Mouse (Mus musculus) adrenal gland, postnatal 4 days (tissue): ENCODE measurements at regions not wholly inside any gene's neighbourhood (a gene's known extent, or its start where the extent isn't known, plus 50 kb on each side); places are given as distances from the start of the nearest gene placed in this dataset.

Source experiments
- DNase-seq, 2 experiments: peaks; one replicate each; pipeline ENCODE4 v3.0.0; 2021 to 2022; ENCODE audit warnings: low spot score in 2 of 2, mixed read lengths in 2 of 2

DNA sequence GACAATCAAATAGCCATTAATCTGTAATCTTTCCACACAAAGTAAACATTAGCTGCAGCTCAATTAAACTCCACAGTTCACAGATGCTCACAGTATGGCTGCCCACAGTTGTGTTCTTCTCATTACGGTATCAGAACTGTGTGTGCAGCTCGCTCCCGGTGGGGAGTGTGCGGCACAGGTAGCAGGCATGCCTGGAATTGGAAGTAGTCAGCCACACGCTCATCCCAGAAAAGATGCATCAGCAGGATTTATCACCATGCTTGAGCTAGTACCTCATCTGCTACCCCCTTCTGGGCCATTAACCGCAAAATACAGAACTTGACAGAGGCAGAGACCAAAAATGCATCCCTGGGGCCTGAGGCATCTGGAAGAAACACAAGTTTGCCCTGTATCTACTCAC lies 437.8 kb downstream of the Adam3 start:
- no peak for DNase-seq

DNA sequence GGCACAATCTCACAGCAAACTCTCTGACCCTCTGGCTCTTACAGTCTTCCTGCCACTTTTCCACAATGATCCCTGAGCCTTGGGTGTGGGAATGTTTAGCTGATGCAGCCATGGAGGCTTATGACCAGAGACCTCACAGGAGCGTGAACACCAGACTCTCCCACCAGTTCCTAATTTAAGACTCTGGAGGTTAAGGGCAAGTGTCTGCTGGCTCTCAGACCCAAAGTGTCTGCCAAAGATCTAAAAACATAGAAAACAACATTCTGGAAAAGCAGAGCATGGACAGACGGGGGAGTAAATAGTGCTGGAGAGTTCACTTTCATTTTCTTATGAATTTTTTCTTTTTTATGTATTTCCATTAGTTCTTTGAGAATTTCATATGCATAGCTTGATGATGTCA lies 440.7 kb downstream of the Adam3 start:
- DNase-seq: no peak

DNA sequence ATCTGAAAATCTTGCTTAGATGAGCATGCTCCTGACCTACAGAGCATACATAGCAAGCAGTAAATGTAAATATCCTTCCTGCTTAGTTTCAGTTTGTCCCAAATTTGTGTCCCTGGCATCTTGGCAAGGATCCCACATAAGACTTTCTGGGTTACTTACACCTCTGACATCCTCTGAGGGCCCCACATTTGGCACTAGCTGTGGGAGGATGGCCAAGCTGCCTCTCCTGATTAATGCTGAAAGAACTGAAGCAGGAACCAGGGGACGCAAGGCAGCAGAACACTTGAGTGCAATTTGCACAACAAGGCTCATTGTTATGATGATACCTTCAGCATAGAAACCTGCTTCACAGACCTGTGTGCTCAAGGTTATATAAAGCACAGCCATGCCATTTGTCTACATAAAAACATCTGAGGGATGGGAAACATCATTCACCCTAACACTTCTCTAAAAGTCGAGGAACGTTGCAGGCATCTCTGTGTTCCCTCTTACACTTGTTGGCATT lies 441.7 kb downstream of the Adam3 start:
- no peak for DNase-seq

DNA sequence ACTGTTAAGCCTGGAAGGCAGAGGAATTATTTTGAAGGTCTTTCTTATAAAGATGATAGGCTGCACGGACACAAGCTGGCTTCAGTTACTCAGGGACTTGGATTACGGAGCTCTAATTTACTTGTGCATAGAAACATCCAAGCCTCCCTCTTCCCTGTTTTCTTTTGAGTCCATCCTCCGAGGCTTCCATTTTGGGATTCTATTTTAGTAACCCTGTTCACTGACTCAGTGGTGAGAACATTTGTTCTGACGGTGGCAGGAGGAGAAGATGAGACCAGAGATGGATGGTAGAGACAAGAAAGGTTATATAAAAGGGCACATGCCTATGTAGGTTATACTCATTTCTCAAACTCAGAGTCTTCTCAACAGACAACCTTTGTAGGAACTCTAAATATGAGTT lies 445.4 kb downstream of the Adam3 start:
- DNase-seq: no peak

DNA sequence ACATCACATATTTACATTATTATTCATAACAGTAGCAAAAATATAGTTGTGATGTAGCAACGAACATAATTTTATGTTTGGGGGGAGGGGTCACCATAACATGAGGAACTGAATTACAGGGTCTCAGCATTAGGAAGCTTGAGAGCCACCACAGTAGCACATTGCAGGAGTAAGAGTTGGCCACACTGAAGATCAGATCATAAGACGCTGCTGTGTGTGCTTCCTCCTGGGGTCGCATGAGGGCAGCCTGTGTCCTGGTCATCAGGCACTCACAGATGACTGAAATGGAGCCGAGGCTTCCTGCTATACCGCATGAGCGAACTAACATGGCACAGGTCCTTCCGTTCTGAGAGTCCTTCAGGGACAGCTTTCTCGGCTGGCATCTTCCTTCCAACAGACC lies 447.3 kb downstream of the Adam3 start:
- DNase-seq: no peak

DNA sequence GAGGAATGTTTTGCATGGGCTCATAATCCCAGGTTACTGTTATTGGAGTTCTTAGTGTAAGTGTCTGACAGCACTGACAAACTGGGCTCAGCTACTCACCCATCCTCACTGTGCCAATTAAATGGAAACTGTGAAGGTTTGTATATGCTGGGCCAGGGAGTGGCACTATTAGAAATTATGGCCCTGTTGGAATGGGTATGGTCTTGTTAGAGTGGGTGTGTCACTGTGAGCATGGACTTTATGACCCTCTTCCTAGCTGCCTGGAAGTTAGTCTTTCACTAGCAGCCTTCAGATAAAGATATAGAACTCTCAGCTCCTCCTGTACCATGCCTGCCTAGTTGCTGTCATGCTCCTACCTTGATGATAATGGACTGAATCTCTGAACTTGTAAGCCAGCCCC lies 464.3 kb downstream of the Adam3 start:
- DNase-seq: no peak

DNA sequence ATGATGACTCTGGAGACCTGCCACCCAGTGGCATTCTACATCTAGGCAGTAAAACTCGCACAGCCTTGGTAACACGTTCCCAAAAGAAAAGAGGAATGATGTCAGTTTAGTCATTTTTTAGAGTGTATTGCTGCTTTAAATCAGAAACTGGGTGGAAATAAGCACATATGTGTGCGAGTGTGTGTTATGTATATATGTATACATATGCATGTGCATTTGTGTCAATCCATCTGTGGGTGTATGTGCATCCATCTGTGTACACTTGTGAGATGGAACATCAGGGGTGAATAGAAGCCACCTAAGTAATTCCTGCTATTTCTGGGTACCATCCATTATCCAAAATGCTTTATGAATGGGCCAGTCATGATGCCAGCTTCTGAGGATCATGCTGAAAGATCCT lies 467.0 kb downstream of the Adam3 start:
- DNase-seq: no peak

DNA sequence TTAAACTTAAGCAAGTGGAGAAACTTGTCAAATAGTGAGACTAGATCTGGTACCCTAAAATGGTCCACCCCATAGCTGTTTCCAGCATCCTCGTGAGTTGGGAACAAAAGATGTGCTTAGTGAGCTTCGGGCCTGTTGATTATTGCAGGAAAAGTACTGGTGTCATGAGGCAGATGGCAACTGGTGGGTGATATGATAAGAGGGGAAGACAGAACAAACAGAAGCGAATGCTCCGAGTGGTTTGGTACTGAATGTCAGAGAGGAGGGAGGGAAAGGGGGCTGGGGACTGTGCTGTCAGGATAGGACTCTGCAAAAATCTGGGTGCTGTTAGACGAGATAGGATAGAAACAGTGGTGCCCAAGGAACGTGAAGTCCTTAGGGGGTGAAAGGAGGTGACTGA lies 483.4 kb downstream of the Adam3 start:
- no peak for DNase-seq

DNA sequence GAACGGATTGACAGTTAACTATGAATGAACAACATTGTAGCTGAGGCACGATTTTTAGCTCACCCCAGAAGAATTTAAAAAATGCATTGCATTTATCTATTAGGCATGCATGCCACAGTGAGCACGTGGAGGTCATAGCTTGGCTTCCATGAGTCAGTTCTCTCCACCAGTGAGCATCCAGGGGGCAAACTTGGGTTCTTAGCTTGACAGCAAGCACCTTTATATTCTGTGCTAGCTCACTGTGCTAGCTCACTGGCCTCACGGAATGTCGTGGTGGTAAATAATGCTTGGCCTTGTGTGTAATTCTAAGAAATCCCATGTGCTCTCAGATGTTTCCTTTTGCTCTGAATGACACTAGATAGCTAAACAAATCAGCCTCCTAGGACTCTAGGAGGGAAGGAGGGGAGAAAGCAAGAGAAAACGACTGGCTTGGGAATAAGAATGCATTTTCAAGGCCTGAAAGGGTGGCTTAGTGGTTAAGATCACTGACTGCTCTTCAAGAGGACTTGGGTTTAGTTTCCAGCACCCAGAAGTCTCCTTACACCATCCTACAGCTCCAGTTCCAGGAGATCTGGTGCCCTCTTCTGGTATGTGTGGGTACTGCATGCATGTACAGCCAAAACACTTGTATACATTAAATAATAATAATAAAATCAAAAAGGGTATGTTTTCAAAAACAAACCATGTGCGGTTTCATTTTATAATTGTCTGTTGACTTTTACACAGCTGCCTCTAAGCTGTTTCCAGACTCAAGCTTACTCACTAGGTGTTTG lies 485.3 kb downstream of the Adam3 start:
- no peak for DNase-seq

DNA sequence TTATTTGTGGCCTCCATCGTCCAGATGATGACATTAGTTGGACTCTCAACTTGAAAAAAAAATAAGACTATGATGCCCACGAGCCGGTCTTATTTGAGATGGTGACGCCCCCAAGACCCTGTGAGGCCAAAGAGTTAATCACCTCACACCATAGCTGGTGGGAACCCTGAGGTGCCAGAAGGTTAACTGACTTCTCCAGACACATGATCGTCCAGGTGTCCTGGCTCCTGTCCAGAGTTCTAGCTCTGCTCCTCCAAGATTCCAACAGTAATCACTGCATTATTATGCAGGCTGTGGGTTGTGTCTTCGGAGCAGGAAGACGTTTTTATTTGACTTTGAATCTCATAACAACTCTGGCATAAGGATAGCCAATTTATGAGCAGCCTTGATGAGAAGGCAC lies 490.7 kb downstream of the Adam3 start:
- no peak for DNase-seq

DNA sequence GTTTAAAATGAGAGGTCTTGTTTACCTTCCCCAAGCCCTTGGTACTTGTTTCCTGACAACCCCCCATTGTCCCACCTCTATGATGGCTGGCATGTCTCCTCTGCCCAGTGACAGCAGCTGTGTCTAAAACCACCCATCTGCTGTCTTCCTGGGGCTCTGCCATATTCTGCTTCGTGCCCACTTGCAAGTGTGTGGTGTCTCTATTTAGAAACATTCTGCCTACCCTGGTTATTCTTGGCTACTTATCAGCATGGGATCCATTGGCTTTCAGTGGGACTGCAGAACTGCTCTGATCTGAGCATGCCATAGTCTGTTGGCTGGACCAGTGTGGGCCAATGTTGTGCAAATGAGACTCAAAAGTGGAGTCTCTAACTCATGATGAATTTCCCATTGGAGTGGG lies 497.5 kb downstream of the Adam3 start:
- no peak for DNase-seq

DNA sequence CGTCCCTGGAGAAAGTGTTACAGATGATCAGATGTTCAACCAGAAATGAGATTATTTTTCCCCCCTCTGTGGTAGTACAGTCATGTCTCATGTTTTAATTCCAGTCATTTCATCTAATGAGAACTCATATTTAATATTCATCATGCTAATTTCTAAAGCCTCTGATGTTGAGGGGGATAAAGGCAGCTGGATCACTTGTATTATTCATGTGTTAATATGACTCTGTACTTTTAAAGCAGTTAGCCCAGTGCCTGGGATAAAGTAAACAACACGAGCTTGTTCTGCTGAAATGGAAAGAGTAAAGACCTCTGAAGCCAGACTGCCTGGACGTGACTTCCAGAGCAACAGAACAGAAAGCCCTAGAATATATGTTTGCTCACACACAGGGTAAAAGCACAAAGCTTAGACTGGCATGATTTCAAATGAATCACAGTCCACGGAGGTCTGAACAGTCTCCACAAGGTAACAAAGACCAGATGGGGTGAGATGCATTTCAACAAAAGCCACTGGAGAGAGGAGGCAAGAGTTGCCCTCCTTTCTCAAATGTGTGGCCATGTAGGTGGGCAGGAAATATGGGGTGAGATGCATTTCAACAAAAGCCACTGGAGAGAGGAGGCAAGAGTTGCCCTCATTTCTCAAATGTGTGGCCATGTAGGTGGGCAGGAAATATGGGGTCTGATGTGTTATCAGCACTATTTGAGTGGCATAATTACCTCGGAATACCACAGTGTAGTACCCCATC lies 498.1 kb downstream of the Adam3 start:
- no peak for DNase-seq

DNA sequence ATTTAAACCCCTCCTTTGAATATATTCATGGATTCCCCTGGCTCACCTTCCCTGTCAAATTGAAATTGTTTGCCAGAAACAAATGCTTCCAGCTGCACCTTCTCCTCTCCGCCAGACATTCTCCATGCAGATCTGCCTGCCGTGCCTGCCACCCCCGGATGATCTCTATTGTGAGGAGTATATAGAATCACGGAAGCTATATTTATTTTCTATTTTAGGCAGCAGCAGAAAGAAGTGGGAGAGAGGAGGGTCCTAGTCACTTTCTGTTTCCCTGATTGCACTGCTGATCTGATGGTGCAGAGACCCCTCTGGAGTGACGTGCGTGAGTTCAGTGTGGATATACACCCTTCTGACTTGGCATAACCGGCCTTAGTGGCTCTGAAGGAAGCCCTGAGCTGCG lies 505.4 kb downstream of the Adam3 start:
- no peak for DNase-seq

DNA sequence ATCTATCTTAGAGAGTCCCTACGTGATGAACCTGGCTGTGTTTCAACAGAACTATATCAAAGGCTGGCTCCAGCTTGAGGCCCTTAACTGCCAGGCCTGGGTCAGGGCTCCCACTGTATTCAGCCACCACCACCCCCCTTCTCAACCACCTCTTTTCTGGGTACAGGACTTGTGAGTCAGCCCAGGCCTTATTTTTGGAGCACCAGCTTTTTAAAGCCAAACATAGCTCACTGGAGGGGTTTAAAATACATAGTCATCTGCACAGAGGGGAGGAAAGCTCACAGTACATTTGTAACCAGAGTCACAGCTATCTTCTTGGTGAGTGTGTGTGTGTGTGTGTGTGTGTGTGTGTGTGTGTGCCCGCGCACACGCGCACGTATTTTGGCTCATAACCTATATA lies 509.0 kb downstream of the Adam3 start:
- DNase-seq: no peak

DNA sequence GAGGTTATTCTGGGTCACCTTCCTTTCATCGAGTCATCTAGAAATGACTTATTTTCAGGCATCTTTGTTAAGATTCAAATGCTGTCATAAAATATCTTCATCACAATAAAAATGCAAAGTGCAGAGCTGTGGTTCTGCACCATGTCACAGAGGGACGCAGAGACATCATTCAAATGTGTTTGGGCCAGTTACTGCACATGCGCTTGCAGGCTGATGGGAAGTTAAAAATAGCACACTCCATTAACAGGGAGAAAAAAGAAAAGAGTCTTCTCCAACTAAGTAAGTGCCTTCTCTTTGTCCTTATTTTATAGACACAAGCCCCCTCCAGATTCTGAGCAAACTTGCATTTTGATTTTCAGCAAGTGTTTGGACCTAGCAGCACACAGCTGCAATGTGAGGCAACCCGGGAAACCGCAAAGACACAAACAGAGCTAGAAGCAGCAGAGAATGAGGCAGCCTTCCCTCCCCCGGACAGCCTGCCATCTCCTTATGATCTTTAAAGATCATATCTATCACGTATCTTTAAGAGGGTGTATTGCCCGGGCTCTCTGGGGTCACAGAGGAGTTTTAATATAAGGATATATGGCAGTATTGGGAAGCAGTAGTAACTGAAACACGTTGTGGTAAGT lies 510.0 kb downstream of the Adam3 start:
- no peak for DNase-seq

DNA sequence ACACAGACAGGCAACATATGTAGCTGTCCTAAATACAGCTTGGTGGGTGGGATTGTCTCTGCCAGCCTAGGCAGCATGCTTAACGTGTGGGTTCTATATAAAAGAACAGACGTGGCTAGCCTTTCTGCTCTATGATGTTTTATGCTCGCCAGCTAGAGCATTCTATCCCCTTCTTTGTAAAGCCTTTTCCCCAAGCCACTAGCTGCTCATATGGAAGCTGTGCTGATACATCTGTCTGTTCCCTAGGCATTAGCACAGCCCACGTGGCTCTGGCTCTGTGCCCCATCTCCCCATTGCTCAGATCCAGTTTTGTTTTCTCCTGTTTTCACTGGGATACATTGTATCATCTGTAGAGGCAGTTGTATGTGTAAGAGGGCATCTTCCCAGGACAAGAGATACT lies 511.3 kb downstream of the Adam3 start:
- no peak for DNase-seq

DNA sequence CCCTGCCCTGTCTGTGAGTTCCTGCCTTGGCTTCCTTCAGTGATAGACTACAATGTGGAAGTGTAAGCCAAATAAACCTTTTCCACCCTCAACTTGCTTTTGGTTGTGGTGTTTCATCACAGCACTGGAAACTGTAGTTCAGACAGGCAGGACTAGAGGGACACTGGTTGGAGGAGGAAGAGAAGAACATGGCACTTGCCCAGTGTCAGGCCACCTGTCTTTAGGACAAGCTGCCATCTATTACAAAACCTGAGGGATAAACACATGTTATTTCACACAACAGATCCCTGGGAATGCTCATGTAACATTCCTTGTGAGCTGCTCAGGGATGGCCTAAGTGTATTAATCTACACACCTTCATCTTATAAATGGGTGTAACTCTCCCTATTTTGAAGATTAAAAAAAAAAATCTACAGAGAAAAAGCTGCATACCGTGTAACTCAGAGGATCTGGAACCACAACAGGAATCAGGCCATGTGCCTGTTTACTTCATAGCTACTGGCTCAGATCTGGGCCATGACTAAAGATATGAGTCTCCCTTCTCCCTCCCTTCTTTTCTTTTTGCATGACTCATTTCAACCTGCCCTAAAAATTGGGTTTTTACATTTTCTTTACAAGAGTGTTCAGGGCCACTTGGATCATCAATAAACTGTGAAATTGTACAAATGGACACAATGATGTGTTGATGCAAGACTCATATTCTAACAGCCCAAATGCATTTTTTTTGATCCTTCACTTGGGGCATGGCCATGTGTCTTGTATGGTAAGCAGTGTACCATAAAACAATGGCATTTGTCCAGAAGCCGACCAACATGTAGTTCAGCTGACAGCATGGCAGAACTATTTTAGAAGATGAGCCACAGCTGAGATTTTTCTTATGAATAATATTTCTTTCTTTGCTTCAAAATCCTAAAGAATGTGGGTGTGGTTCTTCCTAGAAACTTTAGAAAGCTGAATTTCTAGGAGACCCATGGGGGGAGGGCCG lies 513.1 kb downstream of the Adam3 start:
- no peak for DNase-seq

DNA sequence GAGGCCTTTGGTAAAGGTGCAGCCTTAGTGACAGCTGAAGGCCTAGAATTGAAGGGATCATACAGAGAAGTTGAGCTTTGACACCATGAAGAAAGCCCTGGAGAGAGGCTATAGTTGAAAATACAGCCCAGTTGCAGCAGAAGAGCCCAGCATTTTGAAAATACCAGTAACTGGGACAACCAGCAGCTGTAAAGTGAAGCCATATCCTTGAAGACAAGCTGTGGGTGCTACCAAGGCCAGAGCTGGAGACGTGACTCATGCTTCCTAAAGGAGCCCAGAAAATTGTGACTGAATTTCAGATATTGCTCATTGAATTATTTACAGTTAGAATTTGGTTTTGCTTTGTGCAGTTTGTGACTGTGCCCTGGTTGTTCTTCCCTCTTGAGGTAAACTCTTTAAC lies 514.6 kb downstream of the Adam3 start:
- DNase-seq: no peak
